Mouse (Mus musculus): Measurements from ENCODE around the gene Cmtm1. TPM values are rescaled to one million over a fixed set of nuclear protein-coding genes. Genes with fewer than 3 reads are reported as not detected.
A peak's percentile ranks its signal among the peaks of the same experiment; 100 is the strongest.

Gene Cmtm1
- polyA plus RNA-seq, 1 experiment from 2014 or later = not detected

DNA sequence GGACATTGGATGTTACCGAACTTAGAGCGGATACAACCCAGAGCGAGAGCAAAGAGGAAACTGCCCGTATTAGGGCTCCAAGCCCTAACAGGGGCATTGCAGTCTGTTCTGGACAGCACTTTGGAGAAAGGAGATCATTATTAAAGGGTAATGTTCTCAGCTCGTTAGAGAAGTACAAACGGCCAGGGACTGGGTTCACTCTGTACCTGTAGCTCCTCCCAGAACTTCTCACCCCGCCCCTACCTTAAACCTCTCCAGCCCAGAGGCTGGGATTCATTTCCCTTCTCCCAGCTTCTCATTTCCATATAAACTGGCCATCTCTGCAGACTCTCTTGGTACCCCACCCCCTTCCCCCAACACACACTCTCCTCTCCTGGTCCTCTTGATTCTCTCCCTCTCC lies 58.5 kb downstream of the Cmtm1 start:
- no peak for ATAC-seq (ENCODE audit: insufficient read depth, low FRiP score, low TSS enrichment)
- H3K9ac ChIP-seq (ENCODE audit: low read length) = peak overlapping the region; percentile 69
- H3K4me1 ChIP-seq (ENCODE audit: control insufficient read depth, insufficient read depth, low read length) = peaks cover 8% of the 10 kb centered on the region; the same call in 1 of the 2 replicates
- 0% methylated on average over 7 of the region's 7 CpGs for WGBS
- H3K27me3 ChIP-seq (ENCODE audit: control insufficient read depth, insufficient read depth, low read length) = no peaks in the 10 kb centered on the region
- no peak for DNase-seq (ENCODE audit: low spot score)
- no peak overlapping the region for H3K27ac ChIP-seq (ENCODE audit: low read depth, low read length)
- H3K4me2 ChIP-seq (ENCODE audit: low read depth) = peak overlapping the region; percentile 74
- no peaks in the 10 kb centered on the region for H3K36me3 ChIP-seq (ENCODE audit: control insufficient read depth, insufficient read depth, low read length)
- peak overlapping the region; percentile 65 for H3K4me3 ChIP-seq (ENCODE audit: low read depth, low read length)
- H3K9me3 ChIP-seq (ENCODE audit: control insufficient read depth, low read length) = no peaks in the 10 kb centered on the region

DNA sequence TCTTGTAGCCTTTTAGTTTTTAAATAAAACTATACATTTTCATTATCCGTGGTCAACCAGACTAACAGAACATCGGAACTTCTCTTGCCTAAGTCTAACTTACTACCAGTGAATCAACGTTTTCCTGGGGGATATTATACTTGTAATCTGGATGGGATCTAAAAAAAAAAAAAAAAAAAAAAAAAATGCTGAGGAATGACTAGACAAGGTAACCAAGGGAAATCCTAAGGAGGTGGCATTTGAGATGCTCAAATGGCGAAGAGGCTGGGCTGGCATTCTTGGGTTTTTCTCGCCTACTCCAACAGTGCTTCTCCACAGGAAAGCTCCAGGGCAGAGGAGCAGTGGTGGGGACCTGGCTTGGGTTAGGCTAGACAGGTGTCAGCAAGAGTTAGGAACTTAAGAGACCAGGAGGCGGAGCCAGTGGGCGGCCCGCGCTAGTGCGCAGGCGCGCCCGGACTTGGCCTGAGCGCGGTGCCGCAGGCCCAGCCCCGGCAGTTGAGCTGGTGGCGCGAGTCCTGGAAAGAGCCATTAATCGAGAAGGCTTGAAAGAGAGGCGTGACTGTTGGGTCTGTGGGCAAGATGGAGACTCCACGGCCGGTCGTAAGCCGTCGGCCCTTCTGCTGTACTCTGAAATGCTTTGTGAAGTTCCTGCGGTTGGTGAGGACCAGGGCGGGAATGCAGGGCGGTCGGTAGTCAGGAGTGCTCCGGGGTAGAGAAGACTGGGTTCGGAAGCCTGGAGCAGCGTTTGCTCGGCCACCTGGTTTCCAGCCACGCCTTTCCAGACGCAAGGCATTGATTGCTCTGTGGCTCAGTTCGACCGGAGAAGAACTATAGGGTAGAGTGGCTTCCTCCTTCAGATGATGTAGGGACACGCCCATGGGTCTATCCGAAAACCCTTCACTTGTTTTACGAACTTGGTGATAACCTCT lies 59.2 kb downstream of the Cmtm1 start, which contains the start of gene Cklf:
Gene Cklf, plus strand, starts transcription at position 423 of the 929 bp plus-strand sequence.
- H3K36me3 ChIP-seq (ENCODE audit: control insufficient read depth, insufficient read depth, low read length) = no peaks in the 10 kb centered on the region
- 0 out of 2 replicates have a peak within 1 kb of the TSS, but pooled peaks have one; percentile 11 for H3K27ac ChIP-seq (ENCODE audit: low read depth, low read length)
- no peaks in the 10 kb centered on the region for H3K27me3 ChIP-seq (ENCODE audit: control insufficient read depth, insufficient read depth, low read length)
- ATAC-seq (ENCODE audit: insufficient read depth, low FRiP score, low TSS enrichment) = peak; percentile 85
- peak within 1 kb of the TSS; percentile 69 for H3K9ac ChIP-seq (ENCODE audit: low read length)
- peak within 1 kb of the TSS; percentile 74 for H3K4me2 ChIP-seq (ENCODE audit: low read depth)
- WGBS = 4% methylated on average over 41 of the region's 41 CpGs
- peaks cover 8% of the 10 kb centered on the region; the same call in 1 of the 2 replicates for H3K4me1 ChIP-seq (ENCODE audit: control insufficient read depth, insufficient read depth, low read length)
- DNase-seq (ENCODE audit: low spot score) = peak; percentile 96
- H3K9me3 ChIP-seq (ENCODE audit: control insufficient read depth, low read length) = no peaks in the 10 kb centered on the region
- H3K4me3 ChIP-seq (ENCODE audit: low read depth, low read length) = peak within 1 kb of the TSS; percentile 65

DNA sequence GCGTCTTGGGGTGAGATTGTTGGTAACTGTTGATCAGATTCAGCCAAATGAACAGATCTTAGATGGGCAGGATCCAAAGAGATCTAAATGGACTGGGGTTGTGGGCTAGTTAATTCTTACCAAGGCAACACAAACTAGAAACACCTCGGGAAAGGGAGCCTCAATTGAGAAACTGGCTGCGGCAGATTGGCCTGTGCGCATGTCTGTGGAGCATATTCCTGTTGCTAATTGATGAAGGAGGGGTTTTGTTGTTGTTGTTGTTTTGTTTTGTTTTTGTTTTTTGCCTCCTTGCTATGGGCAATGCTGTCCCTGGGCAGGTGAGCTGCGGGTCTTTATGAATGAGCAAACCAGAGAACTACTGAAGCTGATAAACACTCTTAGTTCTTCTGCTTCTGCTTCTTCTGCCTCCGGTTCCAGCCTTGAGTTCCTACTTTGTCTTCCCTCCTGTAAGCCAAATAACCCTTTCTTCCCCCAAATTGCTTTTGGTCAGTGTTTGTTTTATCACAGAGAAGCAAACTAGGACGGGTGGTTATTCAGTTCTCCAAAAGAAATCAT lies 60.4 kb downstream of the Cmtm1 start:
- 88% methylated on average over 7 of the region's 7 CpGs for WGBS
- DNase-seq (ENCODE audit: low spot score) (no peak), ATAC-seq (ENCODE audit: insufficient read depth, low FRiP score, low TSS enrichment) (no peak)
- H3K9me3 ChIP-seq (ENCODE audit: control insufficient read depth, low read length) = no peaks in the 10 kb centered on the region
- no peak overlapping the region for H3K4me2 ChIP-seq (ENCODE audit: low read depth)
- peaks cover 8% of the 10 kb centered on the region; the same call in 1 of the 2 replicates for H3K4me1 ChIP-seq (ENCODE audit: control insufficient read depth, insufficient read depth, low read length)
- H3K4me3 ChIP-seq (ENCODE audit: low read depth, low read length) = no peak overlapping the region
- no peaks in the 10 kb centered on the region for H3K27me3 ChIP-seq (ENCODE audit: control insufficient read depth, insufficient read depth, low read length)
- no peaks in the 10 kb centered on the region for H3K36me3 ChIP-seq (ENCODE audit: control insufficient read depth, insufficient read depth, low read length)
- H3K27ac ChIP-seq (ENCODE audit: low read depth, low read length) = no peak overlapping the region
- H3K9ac ChIP-seq (ENCODE audit: low read length) = no peak overlapping the region

DNA sequence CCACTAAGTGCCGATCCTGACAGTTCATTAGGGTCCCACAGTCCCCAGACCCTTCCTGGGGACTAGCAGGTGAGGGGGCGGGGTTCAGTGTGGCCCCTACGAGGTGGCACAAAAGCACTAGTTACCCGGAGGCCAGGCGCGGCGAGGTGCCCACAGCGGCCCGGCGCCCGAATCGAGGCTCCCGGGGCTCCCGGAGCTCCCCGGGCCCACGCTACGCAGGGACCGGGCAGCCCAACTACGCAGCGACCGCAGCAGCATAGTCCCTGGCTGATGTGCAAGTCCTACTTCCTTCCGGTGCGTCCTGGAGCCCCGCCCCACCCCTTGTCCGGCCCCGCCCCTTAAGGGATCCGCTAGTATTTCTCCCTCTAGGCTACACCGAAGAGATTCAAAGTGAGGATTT lies 61.7 kb downstream of the Cmtm1 start, which contains the start of gene Tk2:
Gene Tk2, minus strand, starts transcription at position 283 of the 400 bp plus-strand sequence.
- DNase-seq (ENCODE audit: low spot score) = peak; percentile 81
- H3K9ac ChIP-seq (ENCODE audit: low read length) = peak within 1 kb of the TSS; percentile 86
- H3K4me2 ChIP-seq (ENCODE audit: low read depth) = peak within 1 kb of the TSS; percentile 77
- WGBS = under 1% methylated on average over 28 of the region's 28 CpGs
- ATAC-seq (ENCODE audit: insufficient read depth, low FRiP score, low TSS enrichment) = peak; percentile 85
- no peaks in the 10 kb centered on the region for H3K27me3 ChIP-seq (ENCODE audit: control insufficient read depth, insufficient read depth, low read length)
- peak within 1 kb of the TSS; percentile 88 for H3K4me3 ChIP-seq (ENCODE audit: low read depth, low read length)
- H3K9me3 ChIP-seq (ENCODE audit: control insufficient read depth, low read length) = no peaks in the 10 kb centered on the region
- H3K27ac ChIP-seq (ENCODE audit: low read depth, low read length) = no peak within 1 kb of the TSS
- no peaks in the 10 kb centered on the region for H3K36me3 ChIP-seq (ENCODE audit: control insufficient read depth, insufficient read depth, low read length)
- H3K4me1 ChIP-seq (ENCODE audit: control insufficient read depth, insufficient read depth, low read length) = peaks cover 8% of the 10 kb centered on the region; the same call in 1 of the 2 replicates

- H3K4me1 ChIP-seq (ENCODE audit: control insufficient read depth, insufficient read depth, low read length) = peaks cover 8% of the 10 kb centered on the region; the same call in 1 of the 2 replicates
- H3K36me3 ChIP-seq (ENCODE audit: control insufficient read depth, insufficient read depth, low read length) = no peaks in the 10 kb centered on the region
- DNase-seq (ENCODE audit: low spot score) (no peak), ATAC-seq (ENCODE audit: insufficient read depth, low FRiP score, low TSS enrichment) (no peak)
- no peaks in the 10 kb centered on the region for H3K9me3 ChIP-seq (ENCODE audit: control insufficient read depth, low read length)
- 5% methylated on average over 11 of the region's 11 CpGs for whole genome bisulfite sequencing
- H3K4me3 ChIP-seq (ENCODE audit: low read depth, low read length) = peak overlapping the region; percentile 88
- H3K4me2 ChIP-seq (ENCODE audit: low read depth) = peak overlapping the region; percentile 77
- H3K9ac ChIP-seq (ENCODE audit: low read length) = peak overlapping the region; percentile 86
- no peaks in the 10 kb centered on the region for H3K27me3 ChIP-seq (ENCODE audit: control insufficient read depth, insufficient read depth, low read length)
- H3K27ac ChIP-seq (ENCODE audit: low read depth, low read length) = no peak overlapping the region
Measured at GRCm38 (mm10) chr8:104247908-104248275, 62.1 kb downstream of the Cmtm1 start.

DNA sequence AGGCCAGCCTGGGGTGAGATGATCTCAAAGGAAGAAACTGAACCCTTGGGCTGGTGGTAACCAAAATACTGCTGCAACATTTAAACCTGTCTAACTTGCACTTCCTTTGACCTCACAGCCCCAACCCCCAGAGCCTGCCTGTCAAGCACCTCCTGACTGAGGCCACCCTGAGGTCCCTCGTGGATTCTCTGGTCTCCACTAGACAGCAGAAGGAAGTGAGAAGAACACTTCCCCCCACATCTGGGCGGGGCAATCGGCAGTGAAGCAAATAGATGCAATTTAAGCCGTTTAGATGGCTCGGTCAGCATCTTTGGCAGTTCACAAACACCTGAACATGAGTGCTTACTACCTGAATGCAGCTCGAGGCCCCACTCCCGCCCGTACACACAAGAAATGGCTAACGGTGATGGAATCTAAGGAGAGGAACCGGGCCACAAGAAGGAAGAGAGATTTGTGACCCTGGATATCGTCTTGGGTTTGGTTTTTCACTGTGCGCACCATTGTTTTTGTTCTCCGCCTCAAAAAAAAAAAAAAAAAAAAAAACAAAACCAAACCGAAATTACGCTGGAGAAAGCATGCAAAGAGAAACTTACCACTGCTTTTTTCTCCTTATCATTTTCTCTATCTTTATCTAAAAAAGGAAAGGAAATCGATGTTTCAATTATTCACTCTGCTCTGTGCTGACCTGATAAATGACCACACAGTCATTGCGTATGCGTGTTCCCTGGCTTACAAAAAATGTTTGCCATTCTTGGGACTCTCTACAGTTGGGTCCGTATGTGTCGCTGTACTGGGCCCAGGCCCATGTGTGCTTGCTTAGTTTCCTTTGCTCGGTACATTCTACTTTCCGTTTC lies 62.7 kb downstream of the Cmtm1 start:
- Histone ChIP-seq H3K4me3 (ENCODE audit: low read depth, low read length) (peak overlapping the region; percentile 88), H3K9ac (ENCODE audit: low read length) (no peak overlapping the region; the same call in 1 of the 2 replicates), H3K4me1 (ENCODE audit: control insufficient read depth, insufficient read depth, low read length) (peaks cover 8% of the 10 kb centered on the region; the same call in 1 of the 2 replicates), H3K27me3 (ENCODE audit: control insufficient read depth, insufficient read depth, low read length) (no peaks in the 10 kb centered on the region), H3K4me2 (ENCODE audit: low read depth) (peak overlapping the region; percentile 77), H3K36me3 (ENCODE audit: control insufficient read depth, insufficient read depth, low read length) (no peaks in the 10 kb centered on the region), H3K27ac (ENCODE audit: low read depth, low read length) (no peak overlapping the region), H3K9me3 (ENCODE audit: control insufficient read depth, low read length) (no peaks in the 10 kb centered on the region)
- ATAC-seq (ENCODE audit: insufficient read depth, low FRiP score, low TSS enrichment) = no peak
- DNase-seq (ENCODE audit: low spot score) = no peak
- WGBS = 70% methylated on average over 22 of the region's 22 CpGs

DNA sequence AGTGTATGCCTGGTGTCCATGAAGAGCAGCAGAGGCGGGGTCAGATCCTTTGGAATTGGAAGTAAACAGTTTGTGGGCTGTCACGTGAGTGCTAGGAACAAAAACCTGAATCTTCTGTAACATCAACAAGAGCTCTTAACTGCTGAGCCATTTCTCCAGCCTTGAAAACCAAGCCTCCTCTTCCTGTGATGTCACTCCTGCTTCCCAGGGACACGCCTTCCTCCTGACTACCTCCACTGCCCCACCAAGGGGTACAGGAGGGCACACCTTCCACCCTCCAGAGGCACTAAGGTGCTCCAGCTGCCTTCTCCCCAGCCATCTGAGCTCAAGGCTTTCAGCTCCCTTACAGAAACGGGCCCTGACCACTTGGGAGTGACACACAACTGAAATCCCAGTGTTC lies 63.3 kb downstream of the Cmtm1 start:
- H3K9me3 ChIP-seq (ENCODE audit: control insufficient read depth, low read length) = no peaks in the 10 kb centered on the region
- DNase-seq (ENCODE audit: low spot score) (no peak), ATAC-seq (ENCODE audit: insufficient read depth, low FRiP score, low TSS enrichment) (no peak)
- H3K27me3 ChIP-seq (ENCODE audit: control insufficient read depth, insufficient read depth, low read length) = no peaks in the 10 kb centered on the region
- H3K4me1 ChIP-seq (ENCODE audit: control insufficient read depth, insufficient read depth, low read length) = peaks cover 6% of the 10 kb centered on the region; the same call in 1 of the 2 replicates
- H3K4me3 ChIP-seq (ENCODE audit: low read depth, low read length) = no peak overlapping the region
- H3K9ac ChIP-seq (ENCODE audit: low read length) = no peak overlapping the region
- H3K4me2 ChIP-seq (ENCODE audit: low read depth) = no peak overlapping the region
- WGBS = 83% methylated on average over 4 of the region's 4 CpGs
- no peaks in the 10 kb centered on the region for H3K36me3 ChIP-seq (ENCODE audit: control insufficient read depth, insufficient read depth, low read length)
- H3K27ac ChIP-seq (ENCODE audit: low read depth, low read length) = no peak overlapping the region

Measured in neural tube, embryonic 11.5 days (tissue).